Mouse (Mus musculus) cerebellum, postnatal 10 days (tissue): Measurements from ENCODE around the gene Nav1.
A peak's percentile ranks its signal among the peaks of the same experiment; 100 is the strongest.

ENCODE experiments used
- DNase-seq, 2 experiments: peaks; one replicate each; pipeline ENCODE4 v3.0.0; 2021; ENCODE audit warnings: mixed read lengths in 2 of 2

Gene Nav1

DNA sequence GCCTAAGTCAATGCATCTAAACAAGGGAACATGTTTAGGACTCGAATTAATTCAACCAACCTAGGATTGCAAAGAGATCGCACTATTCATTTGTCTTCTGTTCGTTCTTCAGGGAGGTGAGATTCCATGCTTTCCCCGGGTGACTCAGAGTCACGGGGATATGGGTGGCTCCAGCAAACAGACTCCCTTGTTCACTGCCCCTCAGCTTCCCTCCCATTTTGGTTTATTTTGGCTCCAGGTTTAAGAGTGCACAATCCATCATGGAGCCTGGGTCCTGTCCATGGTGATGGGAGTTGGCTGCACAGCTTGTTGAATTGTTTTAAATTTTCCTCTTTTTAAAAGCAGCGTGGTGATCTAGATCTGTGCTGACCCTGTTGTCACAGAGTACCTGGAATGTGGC is 123.1 kb downstream of the Nav1 start:
- DNase-seq: no peak

DNA sequence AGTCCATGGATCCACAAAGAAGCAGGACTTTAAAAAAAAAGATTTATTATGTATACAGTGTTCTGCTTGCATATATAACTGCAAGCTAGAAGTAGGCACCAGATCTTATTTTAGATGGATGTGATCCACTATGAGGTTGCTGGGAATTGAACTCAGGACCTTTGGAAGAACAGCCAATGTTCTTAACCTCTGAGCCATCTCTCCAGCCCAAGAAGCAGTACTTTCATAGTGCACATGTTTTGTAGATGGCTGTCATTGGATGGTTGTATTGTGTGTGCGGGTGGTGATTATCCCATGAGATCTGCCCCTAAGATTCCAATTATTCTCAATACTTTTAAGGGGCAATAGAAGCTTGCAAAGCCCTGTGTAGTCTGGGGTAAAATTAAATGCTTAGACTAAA is 124.4 kb downstream of the Nav1 start:
- DNase-seq: no peak

DNA sequence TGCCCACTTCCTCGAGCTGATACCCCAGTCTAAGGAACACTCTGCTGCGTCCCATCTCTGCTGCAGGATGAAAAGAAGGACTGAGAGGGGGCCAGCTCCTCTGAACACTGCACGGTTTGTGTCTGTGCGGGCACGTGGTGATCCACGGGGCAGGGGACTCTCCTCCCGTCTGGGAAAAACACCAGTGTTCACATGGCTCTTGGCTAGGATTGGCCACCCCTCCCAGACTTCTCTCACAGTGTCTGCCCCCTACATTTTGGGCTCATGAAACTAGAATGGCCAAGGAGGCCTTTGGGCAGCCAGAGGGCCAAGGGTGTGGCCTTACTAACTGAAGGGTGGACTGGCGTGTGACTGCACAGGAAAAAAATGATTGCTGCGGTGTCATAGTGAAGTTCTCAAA is 125.4 kb downstream of the Nav1 start:
- DNase-seq: peak in 1 of 2 experiments; percentile 19

DNA sequence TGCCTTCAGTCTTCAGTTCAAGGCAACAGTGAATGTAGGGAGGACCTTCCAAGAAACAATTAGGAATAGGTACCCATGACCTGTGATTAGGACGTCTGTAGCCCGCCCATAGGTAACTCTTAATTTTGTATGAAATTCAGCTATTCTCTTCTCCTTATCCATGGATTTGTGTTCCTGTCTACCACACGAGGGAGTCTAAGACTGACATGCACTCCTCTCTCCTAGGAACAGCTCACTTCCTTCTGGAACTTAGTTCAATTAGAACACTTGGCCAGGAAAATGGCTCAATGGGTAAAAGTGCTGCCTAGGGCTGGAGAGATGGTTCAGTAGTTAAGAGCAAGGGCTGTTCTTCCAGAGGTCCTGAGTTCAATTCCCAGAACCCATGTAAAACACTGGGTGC is 126.3 kb downstream of the Nav1 start:
- DNase-seq: no peak

DNA sequence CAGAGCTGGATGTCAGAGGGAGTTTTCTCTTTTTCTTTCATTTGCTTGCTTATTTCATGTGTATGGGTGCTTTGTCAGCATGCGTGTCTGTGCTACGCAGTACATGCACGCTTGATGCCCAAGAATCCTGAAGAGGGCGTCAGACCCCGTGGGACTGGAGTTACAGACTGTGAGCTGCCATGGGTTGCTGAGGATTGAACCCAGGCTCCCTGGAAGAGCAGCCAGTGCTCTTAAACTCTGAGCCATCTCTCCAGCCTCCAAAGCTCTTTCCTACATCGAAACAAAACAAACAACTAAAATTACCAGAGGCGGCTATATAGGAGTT is 131.6 kb downstream of the Nav1 start:
- DNase-seq: no peak

DNA sequence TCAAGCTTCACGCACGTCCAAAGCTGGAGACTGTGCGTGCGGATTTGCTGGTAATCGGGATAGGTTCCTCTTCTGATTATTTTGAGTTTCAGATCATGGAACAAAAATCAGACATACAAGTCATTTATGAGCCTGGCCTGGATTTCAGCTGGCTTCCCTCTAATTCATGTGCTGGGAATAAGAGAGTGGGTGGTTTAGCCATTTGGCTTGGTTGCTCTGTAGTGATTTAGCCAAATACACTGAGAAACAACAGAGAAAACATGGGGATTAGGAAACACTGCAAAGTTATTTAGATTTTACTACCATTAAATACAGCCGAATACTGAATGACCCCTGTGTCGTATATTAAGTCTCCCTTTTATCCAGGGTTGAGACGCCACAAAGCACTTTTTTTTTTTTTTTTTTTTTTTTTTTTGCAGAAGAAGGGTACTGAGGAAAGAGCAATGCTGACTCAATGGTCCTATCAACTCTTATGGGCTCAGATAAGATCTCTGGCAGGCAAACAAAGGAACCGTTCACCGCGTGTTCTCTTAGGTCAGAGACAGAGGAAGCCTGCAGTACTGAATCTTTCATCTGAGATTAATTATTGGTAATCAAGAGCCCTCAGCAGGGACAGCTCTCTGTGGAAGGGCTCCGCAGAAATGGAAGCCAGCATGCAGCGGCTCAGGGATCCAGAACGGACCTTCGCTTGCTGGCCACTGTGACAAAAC is 132.1 kb downstream of the Nav1 start:
- DNase-seq: no peak

DNA sequence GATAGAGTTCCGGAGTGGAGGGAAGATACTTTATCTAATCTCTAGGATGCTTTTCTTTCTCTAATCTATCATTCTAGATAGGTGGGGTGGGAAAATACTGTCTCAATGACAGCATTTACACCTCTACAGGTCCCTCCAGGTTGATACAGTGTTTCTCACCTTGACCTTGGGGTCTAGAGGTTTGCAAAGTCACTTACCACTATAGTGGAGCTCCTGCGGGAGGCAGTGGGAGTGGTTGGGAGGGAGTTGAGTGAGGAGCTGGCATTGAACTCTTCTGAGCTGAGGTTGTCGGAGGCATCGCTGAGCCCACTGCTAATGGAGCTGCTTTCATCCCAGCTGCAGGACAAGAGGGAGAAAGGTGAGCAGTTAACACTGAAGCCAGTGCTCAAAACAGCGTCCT is 134.6 kb downstream of the Nav1 start:
- DNase-seq: no peak

DNA sequence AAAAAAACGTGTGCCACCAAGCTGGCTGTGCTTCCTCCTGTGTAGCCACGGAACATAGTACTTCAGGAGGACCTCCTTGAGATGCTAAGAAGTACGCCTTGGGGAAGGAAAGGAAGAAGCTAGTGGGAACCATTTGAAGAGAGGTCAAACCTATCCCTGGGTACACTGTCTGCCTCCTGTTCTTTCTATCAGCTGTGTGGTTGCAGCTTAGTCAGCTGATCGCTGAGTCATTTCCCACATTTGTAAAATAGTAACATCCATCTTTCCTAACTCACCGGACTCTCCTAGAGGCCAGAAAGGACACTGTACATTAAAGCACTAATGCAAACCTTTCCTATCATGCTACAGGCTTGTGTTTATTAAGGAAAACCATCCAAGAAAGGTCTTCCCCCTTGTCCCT is 135.4 kb downstream of the Nav1 start:
- no peak for DNase-seq

DNA sequence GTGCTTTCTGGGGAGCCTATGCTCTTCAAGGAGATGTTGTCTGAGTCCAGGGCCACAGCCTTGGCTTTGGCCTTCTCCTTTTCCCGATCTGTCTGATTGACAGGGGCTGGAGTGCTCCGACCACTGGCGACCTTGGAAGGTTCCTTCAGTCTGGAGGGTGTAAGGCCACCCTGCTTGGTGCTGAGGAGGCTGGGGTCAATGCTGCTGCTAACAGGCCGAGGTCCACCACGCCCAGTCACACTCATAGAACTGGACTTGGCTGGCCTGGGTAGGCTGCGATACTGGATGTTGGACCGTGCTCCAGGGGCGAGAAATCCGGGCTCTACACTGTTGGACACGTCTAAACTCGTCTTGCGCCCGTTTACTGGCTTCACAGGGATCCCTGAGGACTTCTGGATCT is 136.5 kb downstream of the Nav1 start:
- DNase-seq: no peak

DNA sequence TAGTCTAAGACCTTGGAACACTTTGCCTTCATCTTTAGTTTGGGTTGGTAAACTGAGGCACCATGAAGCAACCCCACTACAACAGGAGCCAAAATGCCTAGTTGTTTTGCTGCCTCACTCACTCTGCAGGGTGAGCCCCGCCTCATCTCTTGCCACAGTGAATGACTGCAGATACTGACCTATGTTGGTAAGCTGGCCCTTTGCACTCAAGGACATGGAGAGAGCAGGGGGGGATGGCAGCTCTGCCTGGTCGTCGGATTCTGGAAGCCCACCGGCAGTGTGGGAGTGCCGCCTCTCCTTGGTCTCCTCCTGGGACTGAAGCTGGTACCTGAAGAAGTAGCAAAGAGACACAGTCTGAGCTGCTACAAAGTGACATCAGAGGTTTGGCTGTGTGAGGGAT is 139.6 kb downstream of the Nav1 start:
- DNase-seq: no peak

DNA sequence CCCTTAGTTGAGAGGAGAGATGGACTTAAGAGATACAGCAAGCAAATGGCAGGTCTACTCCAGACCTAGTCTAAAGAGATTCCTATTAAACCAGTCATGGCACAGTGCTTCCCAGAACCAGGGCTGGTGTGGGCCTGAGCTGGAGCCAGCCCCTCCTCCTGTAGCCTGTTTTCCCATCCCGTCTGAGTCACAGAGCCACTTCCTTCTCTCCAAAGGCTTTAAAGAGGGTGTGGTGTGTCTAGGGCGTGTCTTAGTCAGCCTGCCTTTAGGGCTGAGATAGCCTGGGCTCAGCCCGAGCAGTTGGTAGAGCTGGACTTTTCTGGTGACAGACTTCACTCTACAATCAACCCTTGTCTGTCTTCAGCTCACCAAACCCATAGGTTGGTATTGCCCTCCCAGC is 140.2 kb downstream of the Nav1 start:
- no peak for DNase-seq

DNA sequence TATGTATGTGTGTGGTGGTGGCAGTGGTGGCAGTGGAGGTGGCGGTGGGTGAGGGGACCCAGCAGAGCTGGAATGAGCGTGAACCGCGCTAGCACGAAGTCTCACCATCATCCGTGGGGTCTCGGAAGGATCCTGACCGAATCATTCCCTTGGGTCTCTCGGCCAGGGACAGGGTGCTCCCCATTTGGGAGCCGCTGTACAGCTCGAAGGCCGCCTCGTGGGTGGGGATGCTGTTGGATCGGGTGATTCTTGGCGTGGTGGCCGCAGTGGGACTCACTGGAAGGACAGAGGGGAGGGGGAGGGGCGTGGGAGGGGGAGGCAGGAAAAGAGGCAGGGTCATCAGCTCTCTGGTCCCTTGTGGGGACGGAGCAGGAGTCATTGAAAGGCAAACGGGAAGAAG is 141.4 kb downstream of the Nav1 start:
- peak in 1 of 2 experiments; percentile 14 for DNase-seq

DNA sequence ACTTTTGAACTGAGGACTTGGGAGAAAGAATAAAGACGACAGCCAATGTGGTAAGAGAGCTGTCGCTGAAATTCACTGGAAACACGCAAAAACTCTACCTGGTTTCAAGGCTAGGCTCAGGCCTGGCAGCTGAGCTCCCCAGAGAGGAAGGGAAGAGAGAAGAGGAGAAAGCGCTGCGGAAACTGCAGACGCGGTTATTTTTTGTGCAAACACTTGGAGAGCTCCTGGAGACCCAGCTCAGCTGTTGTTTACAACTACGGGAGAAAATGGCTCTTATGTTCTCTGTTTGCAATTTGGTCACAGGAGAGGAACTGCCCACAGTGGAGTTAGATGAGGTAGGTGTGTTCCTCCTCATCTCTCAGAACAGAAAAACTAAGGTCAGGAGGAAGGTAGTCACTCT is 144.4 kb downstream of the Nav1 start:
- DNase-seq: no peak

DNA sequence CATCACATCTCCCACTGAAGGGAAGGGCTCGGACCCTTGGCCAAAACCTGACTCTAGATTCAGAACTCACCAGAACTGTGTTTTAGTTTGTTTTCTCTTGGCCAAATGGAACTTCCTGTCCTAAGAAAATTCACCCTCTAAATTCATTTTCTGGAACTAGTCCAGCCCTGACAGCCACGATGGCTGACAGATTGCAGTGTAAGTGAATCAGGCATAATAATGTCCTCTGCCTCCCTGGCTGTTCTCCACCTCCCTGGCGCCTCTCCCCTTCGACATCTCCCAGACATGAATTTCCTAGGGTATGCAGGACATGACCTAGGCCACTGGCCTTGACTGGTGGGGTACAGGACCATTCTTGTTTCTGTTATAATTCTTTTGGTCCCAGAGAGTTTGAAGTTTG is 144.8 kb downstream of the Nav1 start:
- peak; percentile 76 to 77 for DNase-seq

DNA sequence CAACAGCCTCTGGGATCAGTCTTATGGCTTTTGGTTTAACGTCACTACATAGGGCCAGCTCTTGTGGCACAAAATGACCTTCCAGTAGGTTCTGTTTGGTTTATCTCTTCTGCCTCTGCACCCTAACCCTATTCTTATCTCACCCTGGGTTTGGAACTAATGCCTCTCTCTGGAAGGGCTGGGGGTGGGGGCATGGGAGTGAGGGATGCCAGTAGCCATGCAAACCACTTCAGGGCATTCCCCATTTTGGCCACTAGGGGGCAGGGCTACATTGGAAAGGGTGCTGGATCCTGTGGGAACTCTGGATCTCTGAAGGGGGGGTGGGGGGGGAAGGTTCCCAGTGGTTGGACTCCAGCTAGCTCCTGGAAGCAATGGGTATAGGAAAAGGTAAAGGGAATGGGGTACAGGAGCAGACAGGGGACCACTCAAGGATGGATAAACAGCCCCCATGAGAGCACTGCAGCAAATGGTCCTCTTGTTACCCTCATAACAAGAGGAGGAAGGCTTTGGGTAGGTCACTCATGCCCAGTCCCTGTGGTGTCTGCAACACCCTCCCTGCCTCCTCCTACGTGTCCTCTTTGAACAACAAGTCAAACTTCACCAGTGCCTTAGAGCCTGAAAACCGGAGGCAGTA is 145.9 kb downstream of the Nav1 start:
- peak; percentile 89 to 94 for DNase-seq

DNA sequence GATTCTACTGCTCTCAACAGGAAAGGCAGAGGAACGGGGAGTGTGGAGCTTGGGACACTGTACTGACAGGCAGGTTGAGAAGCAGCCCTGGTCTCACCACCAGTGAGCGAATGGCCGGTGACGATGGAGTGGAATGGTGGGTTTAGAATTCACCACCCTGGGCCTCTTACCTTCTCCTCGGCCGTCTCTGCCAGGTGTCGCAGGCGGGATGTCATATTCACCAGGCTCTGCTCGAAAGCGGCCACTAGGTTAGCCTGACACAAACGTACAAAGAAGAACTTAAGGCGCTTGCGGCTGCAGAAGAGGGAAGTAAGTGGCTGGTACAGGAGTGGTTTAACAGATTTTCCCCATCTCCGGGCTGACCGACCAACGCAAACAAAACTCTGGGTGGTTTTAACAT is 146.6 kb downstream of the Nav1 start:
- DNase-seq: no peak

DNA sequence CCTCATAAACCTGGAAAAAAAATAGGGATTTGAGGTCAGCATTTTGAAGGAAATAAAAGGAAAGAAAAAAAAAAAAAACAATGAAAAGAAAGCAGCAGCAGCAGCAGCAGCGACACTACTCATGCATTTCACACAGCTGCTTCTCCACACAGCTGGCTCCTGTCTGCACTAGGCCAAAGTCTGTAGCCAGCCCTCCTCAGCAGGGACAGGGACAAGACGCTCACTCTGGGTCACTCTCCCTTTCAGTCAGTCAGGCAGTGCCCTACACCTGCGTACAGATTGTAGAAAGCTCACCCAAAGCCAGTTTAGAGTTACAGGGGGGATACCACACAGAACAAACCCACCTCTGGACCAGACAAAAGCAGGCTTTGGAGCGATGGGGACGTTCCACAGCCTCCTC is 149.2 kb downstream of the Nav1 start:
- no peak for DNase-seq

DNA sequence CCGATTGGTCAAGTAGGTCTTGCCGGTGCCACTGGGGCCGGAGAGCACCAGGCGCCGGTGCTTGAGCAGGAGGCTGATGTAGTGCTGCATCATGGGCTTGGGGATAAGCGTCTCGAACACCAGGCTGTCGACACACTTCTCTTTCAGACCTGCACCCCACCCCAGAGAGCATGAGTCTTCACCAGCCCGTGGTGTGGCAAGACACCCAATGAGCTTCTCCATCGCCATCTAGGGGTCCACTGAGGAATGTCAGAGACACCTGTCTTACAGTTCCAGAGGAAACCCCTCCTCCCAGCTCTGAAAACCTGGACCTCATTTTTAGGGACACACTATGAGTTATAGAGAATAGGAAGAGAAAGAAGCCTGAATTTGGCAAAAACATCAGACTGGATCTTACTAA is 154.8 kb downstream of the Nav1 start:
- peak; percentile 71 to 74 for DNase-seq

DNA sequence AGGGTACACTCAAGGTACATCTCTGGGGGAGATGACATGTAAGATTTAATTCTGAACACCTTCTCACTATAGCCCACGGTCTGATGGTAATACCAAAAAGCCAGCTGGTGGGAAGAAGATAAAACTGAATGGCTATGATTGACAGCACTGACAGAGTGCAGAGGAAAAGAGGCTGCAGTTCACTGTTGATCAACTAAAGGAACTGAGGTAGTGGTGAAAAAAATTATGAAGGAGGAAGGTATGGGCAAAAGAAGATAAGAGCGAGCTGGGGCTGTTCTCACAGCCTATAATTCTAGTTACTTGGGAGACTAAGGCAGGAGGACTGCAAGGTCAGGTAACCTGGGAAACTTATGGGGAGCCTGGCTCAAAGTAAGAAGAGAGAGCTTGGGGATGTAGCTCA is 155.7 kb downstream of the Nav1 start:
- no peak for DNase-seq

DNA sequence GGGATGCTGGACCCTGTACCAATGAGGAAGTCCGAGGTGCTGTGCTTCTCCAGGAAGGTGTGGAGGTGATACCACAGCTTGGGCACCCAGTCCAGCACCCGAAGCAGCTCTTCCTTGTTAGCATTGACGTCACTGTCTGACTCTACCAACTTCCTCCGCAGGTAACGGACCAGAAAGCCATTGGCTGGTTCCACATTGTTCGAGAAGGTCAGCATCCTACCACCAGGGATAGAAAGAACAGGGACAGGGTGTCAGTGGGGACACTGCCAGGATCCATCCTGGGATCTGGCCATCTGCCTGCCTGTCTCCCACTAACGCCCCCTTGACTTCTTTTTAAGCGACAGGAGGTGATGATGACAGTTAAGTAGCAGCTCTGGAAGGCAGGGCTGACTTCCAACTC is 157.2 kb downstream of the Nav1 start:
- no peak for DNase-seq

DNA sequence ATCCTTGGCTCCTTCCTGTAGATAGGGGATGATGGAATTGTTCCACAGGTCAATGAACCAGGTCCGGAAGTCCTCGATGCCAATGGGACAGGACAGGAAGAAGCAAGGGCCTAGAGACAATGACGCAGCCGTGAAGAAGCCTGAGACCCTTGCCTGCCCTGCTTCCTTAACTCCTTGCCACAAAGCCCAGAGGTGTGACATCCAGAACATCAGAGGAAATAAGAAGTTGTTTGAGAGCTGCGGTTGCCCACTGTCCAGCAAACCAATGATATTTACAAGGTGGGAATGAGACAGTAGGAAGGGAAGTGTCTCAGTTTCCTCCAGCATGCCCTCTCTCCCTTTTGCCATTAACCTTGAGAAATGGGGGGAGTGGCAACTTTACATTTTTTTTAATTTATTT is 158.2 kb downstream of the Nav1 start:
- no peak for DNase-seq

DNA sequence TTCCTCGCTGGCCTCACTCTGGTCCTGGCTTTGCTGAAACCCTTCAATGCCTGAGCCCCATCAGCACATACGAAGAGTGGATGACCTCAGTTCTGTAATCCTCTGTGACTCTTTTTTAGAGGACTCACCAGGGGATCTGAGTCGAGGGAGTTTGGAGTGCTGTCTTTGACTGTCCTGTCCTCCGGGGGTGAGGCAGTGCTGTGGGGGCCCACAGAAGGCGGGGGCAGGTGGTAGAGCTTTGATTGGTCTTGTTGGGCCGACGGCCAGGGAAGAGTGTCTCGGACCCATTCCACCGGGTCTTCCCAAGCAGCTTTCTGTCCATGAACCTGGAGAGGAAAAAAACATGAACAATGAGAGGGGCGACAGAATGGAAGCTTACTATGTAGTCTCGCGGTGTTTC is 163.6 kb downstream of the Nav1 start:
- DNase-seq: no peak

DNA sequence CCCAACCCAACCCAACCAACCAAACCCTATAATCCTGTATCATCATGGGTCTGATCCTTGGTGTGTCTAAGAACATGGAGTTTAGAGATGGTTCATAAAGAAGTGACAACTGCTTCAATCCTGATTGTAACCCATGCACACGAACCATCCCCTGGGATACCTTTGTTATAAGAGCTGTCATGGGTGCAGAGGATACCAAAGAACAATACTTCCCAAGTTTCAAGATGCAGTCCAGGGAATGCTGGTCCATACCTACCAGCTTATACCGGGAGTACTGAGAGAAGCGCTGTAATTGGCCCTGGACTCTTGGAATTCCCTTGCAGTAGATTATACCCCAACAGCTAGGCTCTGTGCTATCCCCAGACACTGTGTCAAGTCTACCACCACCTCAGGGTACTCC is 165.2 kb downstream of the Nav1 start:
- DNase-seq: no peak

DNA sequence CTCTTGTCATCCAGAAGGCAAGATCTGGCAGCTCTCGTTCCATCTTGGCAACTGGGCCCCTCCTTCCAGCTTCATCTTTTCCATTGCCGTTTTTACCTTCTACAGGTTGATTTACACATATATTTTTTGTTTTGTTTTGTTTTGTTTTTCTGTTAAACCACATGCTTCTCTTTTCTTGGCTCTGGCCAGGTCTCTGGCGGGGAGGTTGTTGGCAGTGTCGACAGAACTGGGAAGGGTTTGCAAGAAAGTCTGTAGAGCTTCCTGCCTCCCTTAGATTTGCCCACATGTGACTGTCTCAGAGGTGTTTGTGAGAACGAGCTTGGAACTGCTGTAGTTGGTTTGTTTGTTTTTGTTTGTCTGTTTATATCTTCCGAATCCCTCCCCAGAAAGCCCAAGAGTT is 166.1 kb downstream of the Nav1 start:
- DNase-seq: peak; percentile 34 to 41

DNA sequence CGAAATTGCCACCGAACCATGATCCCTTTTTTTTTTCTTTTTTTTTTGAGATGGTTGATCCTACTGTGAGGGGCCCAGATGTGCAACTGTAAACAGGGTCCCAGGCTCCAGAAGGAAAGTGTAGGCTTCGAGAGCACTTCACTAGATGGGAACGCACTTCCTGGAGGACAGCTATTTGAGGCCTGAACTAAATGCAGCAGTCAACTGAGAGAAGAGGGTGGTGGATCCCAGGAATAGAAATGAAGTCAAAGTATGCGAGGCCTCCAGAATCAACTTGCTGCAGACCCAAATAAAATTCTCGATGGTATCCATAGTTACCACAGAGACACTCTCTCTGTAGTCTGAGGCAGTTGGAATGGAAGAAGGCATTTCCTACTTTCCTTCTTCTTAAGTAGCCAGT is 168.3 kb downstream of the Nav1 start:
- DNase-seq: no peak
